Mouse (Mus musculus) neutrophil, adult 59 days (primary cell): ENCODE results near the gene Bod1l. TPM values are rescaled to one million over a fixed set of nuclear protein-coding genes. Genes with fewer than 3 reads are reported as not detected.

ENCODE experiments used
- total RNA-seq, 2 experiments: library from RNA; stranded (reverse); gene quantifications; 1 replicate in 1 of 2; 2 replicates in 1 of 2; pipeline ENCODE4 v1.2.4; 2023

Bod1l gene
- total RNA-seq = 10 to 100 TPM; 23.1 to 23.9 TPM

GRCm38 (mm10) chr5:41844147-41844529, at the start of gene Bod1l:
Gene Bod1l (minus strand): TSS chr5:41844315.

GRCm38 (mm10) chr5:41763731-41764721, 80.1 kb downstream of the Bod1l start, which contains the start of gene Nkx3-2:
Gene Nkx3-2 (minus strand): TSS chr5:41764501.

Other genes with a start within 250 kb of the Bod1l start
- gene Rab28, start 136.2 kb downstream of the Bod1l start, total RNA-seq = 10 to 100 TPM; 34.9 to 36.6 TPM
- gene Nkx3-2, start 79.8 kb downstream of the Bod1l start, total RNA-seq = not detected
- not detected for gene Gm16223, start 223.6 kb upstream of the Bod1l start, total RNA-seq